Mouse (Mus musculus) CH12.LX (cell line): ENCODE results near the gene Pgap1. TPM values are rescaled to one million over a fixed set of nuclear protein-coding genes. Genes with fewer than 3 reads are reported as not detected.

ENCODE experiments used
- DNase-seq: peaks from one replicate; pipeline ENCODE4 v3.0.0-alpha.2; 2013; ENCODE audit errors: extremely low read depth
- H3K27ac ChIP-seq: 2 replicates; pipeline ENCODE4 v1.5.1; 2012; ENCODE audit warnings: low read depth, mild to moderate bottlenecking, control low read depth, moderate library complexity; ENCODE audit not compliant: insufficient read depth
- H3K27me3 ChIP-seq: replicated peaks from 2 replicates; pipeline ENCODE3; 2012; ENCODE audit warnings: inconsistent platforms
- H3K36me3 ChIP-seq, 2 experiments: replicated peaks in 1 of 2; 2 replicates each; pipeline versions ENCODE3 to v1.6.1; 2012; ENCODE audit warnings: inconsistent platforms in 1 of 2, low read length in 1 of 2, mild to moderate bottlenecking in 1 of 2, mixed read lengths in 1 of 2, moderate library complexity in 1 of 2; ENCODE audit not compliant: control insufficient read depth in 1 of 2, insufficient read depth in 1 of 2
- H3K4me1 ChIP-seq, 2 experiments: 2 replicates each; pipeline ENCODE4 v1.6.1; 2012; ENCODE audit warnings: inconsistent platforms in 1 of 2, moderate library complexity in 1 of 2; ENCODE audit not compliant: insufficient read depth in 2 of 2, control insufficient read depth in 1 of 2
- H3K4me2 ChIP-seq: 2 replicates; pipeline ENCODE4 v1.6.1; 2012; ENCODE audit warnings: low read depth, mild to moderate bottlenecking, control low read depth; ENCODE audit not compliant: poor library complexity, insufficient read depth, severe bottlenecking
- H3K4me3 ChIP-seq, 3 experiments: fragments of 150-350 bp in 1 of 3; sonication (generic) in 1 of 3; replicated peaks in 1 of 3; 2 replicates each; pipeline versions ENCODE3 to v1.5.1; 2011 to 2012; ENCODE audit warnings: low read depth in 2 of 3, low read length in 2 of 3, mild to moderate bottlenecking in 2 of 3, moderate library complexity in 2 of 3, control low read depth in 1 of 3, improper control_type of control experiment in 1 of 3, inconsistent platforms in 1 of 3, mixed read lengths in 1 of 3; ENCODE audit not compliant: poor library complexity in 1 of 3
- H3K79me2 ChIP-seq: replicated peaks from 2 replicates; pipeline ENCODE4 v1.6.1; 2012; ENCODE audit warnings: mild to moderate bottlenecking, moderate library complexity; ENCODE audit not compliant: control insufficient read depth, poor library complexity, insufficient read depth, severe bottlenecking; ENCODE audit errors: extremely low read depth
- H3K9ac ChIP-seq: 2 replicates; pipeline ENCODE4 v1.6.1; 2012; ENCODE audit warnings: low read depth, mild to moderate bottlenecking, control low read depth, moderate library complexity; ENCODE audit not compliant: insufficient read depth
- H3K9me3 ChIP-seq: replicated peaks from 2 replicates; pipeline ENCODE3; 2012; ENCODE audit warnings: low read length, inconsistent platforms, mixed read lengths
- BHLHE40 ChIP-seq: IDR thresholded peaks from 2 replicates; pipeline ENCODE4 v1.6.1; 2011; ENCODE audit warnings: mild to moderate bottlenecking, low read depth, low read length, improper control_type of control experiment
- CHD1 ChIP-seq: IDR thresholded peaks from 2 replicates; pipeline ENCODE4 v1.6.1; 2012; ENCODE audit warnings: low read depth, low read length, improper control_type of control experiment, inconsistent platforms
- CHD2 ChIP-seq: IDR thresholded peaks from 2 replicates; pipeline ENCODE4 v1.6.1; 2011; ENCODE audit warnings: low read length, improper control_type of control experiment
- CTCF ChIP-seq, 2 experiments: IDR thresholded peaks in 1 of 2; conservative IDR thresholded peaks in 1 of 2; 2 replicates each; pipeline ENCODE4 v1.5.1; 2011 to 2012; ENCODE audit warnings: low read depth in 2 of 2, low read length in 2 of 2, improper control_type of control experiment in 1 of 2, inconsistent platforms in 1 of 2, mild to moderate bottlenecking in 1 of 2, moderate library complexity in 1 of 2
- EP300 ChIP-seq: IDR thresholded peaks from 2 replicates; pipeline ENCODE4 v1.6.1; 2011; ENCODE audit warnings: low read length, improper control_type of control experiment
- ETS1 ChIP-seq: conservative IDR thresholded peaks from 2 replicates; pipeline ENCODE4 v1.6.1; 2012; ENCODE audit warnings: low read depth, mild to moderate bottlenecking, inconsistent platforms, low read length, improper control_type of control experiment, moderate library complexity
- HCFC1 ChIP-seq: IDR thresholded peaks from 2 replicates; pipeline ENCODE4 v1.6.1; 2012; ENCODE audit warnings: low read depth, mild to moderate bottlenecking, inconsistent platforms, low read length, improper control_type of control experiment
- IRF4 ChIP-seq: IDR thresholded peaks from 2 replicates; pipeline ENCODE4 v1.6.1; 2014; ENCODE audit warnings: low read depth, mild to moderate bottlenecking, inconsistent platforms, low read length, improper control_type of control experiment
- JUN ChIP-seq: IDR thresholded peaks from 2 replicates; pipeline ENCODE4 v1.6.1; 2011; ENCODE audit warnings: low read depth, mild to moderate bottlenecking, low read length, improper control_type of control experiment, moderate library complexity; ENCODE audit not compliant: insufficient read depth
- JUND ChIP-seq: conservative IDR thresholded peaks from 2 replicates; pipeline ENCODE4 v1.6.1; 2011; ENCODE audit warnings: low read depth, low read length, improper control_type of control experiment
- MAX ChIP-seq: IDR thresholded peaks from 2 replicates; pipeline ENCODE4 v1.6.1; 2011; ENCODE audit warnings: low read length, improper control_type of control experiment
- MAZ ChIP-seq: IDR thresholded peaks from 2 replicates; pipeline ENCODE4 v1.6.1; 2012; ENCODE audit warnings: low read depth, mild to moderate bottlenecking, inconsistent platforms, low read length, improper control_type of control experiment, moderate library complexity
- MXI1 ChIP-seq: IDR thresholded peaks from 2 replicates; pipeline ENCODE4 v1.6.1; 2011; ENCODE audit warnings: mild to moderate bottlenecking, low read depth, low read length, improper control_type of control experiment
- NELFE ChIP-seq: IDR thresholded peaks from 2 replicates; pipeline ENCODE4 v1.6.1; 2011; ENCODE audit warnings: low read depth, low read length, improper control_type of control experiment
- PAX5 ChIP-seq: IDR thresholded peaks from 2 replicates; pipeline ENCODE4 v1.6.1; 2012; ENCODE audit warnings: low read length, inconsistent platforms, mixed read lengths
- POLR2A ChIP-seq: IDR thresholded peaks from 2 replicates; pipeline ENCODE4 v1.6.1; 2011; ENCODE audit warnings: low read depth, mild to moderate bottlenecking, improper control_type of control experiment, low read length
- RAD21 ChIP-seq: IDR thresholded peaks from 2 replicates; pipeline ENCODE4 v1.6.1; 2011; ENCODE audit warnings: low read depth, mild to moderate bottlenecking, low read length, improper control_type of control experiment, moderate library complexity
- RCOR1 ChIP-seq: conservative IDR thresholded peaks from 2 replicates; pipeline ENCODE4 v1.6.1; 2012; ENCODE audit warnings: low read depth, mild to moderate bottlenecking, inconsistent platforms, low read length, improper control_type of control experiment
- SIN3A ChIP-seq: IDR thresholded peaks from 2 replicates; pipeline ENCODE4 v1.6.1; 2012; ENCODE audit warnings: low read length, improper control_type of control experiment, inconsistent platforms
- SMC3 ChIP-seq: IDR thresholded peaks from 2 replicates; pipeline ENCODE4 v1.6.1; 2011; ENCODE audit warnings: low read depth, low read length, improper control_type of control experiment
- TBP ChIP-seq: conservative IDR thresholded peaks from 2 replicates; pipeline ENCODE4 v1.6.1; 2011; ENCODE audit warnings: low read depth, low read length, improper control_type of control experiment
- UBTF ChIP-seq: IDR thresholded peaks from 2 replicates; pipeline ENCODE4 v1.6.1; 2012; ENCODE audit warnings: low read depth, mild to moderate bottlenecking, inconsistent platforms, low read length, improper control_type of control experiment, moderate library complexity
- USF1 ChIP-seq: IDR thresholded peaks from 2 replicates; pipeline ENCODE4 v1.6.1; 2014; ENCODE audit warnings: low read depth, mild to moderate bottlenecking, inconsistent platforms, low read length, improper control_type of control experiment
- ZMIZ1 ChIP-seq: IDR thresholded peaks from 2 replicates; pipeline ENCODE4 v1.6.1; 2012; ENCODE audit warnings: low read depth, mild to moderate bottlenecking, inconsistent platforms, low read length, improper control_type of control experiment
- dilution Hi-C: fragments of 300-500 bp; cut with MboI; formaldehyde crosslinking; loops from 2 replicates; pipeline ENCODE4 v1.14.3; 2020; ENCODE audit warnings: low sequenced_read_pairs; ENCODE audit not compliant: extremely low pct_unique_long_range_greater_than_20kb, extremely low pct_ligation_motif_present
- in situ Hi-C: fragments of 300-500 bp; cut with MboI; formaldehyde crosslinking; loops from 3 replicates; pipeline ENCODE4 v1.14.3; 2019; ENCODE audit warnings: low sequenced_read_pairs, low pct_ligation_motif_present, low pct_unique_long_range_greater_than_20kb, mixed read lengths
- polyA plus RNA-seq: library from polyadenylated mRNA; unstranded; fragments of >175 nt; gene quantifications from 2 replicates; pipeline ENCODE4 v1.2.1, GENCODE M21; 2012; ENCODE audit warnings: low read depth; ENCODE audit not compliant: insufficient read length
- total RNA-seq, 2 experiments: library from RNA; depleted of rRNA; stranded (reverse); fragments of 300-350 nt in 1 of 2; fragments of >200 nt in 1 of 2; gene quantifications; 2 replicates each; pipeline ENCODE4 v1.2.3; 2012 to 2014

The Pgap1 gene
- total and polyA plus RNA-seq, 3 experiments, result 2.2 to 6.3 (median 3.4) TPM

DNA sequence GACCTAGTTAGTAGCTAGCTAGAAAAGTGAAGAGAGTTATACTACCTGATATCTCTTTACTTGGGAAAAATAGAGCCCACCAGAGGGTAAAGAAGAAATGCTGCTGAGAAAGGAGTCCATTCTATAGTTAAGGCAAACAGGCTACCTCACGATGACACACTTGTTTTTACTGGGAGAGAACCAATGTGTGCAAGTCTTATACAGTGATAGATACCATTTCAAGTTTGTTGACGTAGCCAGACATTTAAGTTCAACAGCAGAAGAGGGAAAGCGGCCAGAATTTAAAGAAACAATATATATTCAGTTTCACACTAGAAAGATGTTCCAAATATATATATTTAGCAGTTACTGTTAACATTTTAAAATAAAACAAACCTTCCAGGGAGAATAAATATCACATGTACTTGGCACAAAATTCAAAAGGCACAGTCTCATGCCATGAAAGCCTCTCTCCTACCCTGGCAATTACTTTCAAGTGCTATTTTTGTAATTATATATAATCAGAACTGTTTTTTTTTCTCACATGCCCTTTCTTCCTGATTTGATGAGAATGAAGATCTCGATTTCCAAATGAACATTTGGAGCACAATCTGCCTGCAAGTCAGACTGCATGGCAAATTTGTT is 40.2 kb upstream of the Pgap1 start:
- H3K4me3 ChIP-seq, result no peak overlapping the region
- H3K9ac ChIP-seq, result no peak overlapping the region
- DNase-seq, result no peak
- H3K36me3 ChIP-seq, result no peaks in the 10 kb centered on the region
- dilution Hi-C loops (no loop called here), in situ Hi-C loops (no loop called here)
- no peak overlapping the region for H3K4me2 ChIP-seq
- no peak for TF ChIP-seq CHD2
- no peak for TF ChIP-seq MAX
- TF ChIP-seq HCFC1, result no peak
- TF ChIP-seq CTCF (conservative IDR thresholded peaks at IDR 0.05 in 1 of 2, IDR thresholded peaks at IDR 0.05 in 1 of 2; ENCODE audit: low read depth in 2 of 2, low read length in 2 of 2), result no peak
- no peak for TF ChIP-seq IRF4
- no peak for TF ChIP-seq NELFE
- TF ChIP-seq RCOR1, result no peak
- no peak for TF ChIP-seq UBTF
- TF ChIP-seq POLR2A, result no peak
- no peak for TF ChIP-seq BHLHE40
- no peak for TF ChIP-seq MAZ
- no peak for TF ChIP-seq PAX5
- TF ChIP-seq USF1, result no peak
- no peak for TF ChIP-seq EP300
- TF ChIP-seq ETS1, result no peak
- no peak for TF ChIP-seq CHD1
- no peak for TF ChIP-seq SMC3
- TF ChIP-seq SIN3A, result no peak
- H3K79me2 ChIP-seq, result no peaks in the 10 kb centered on the region
- no peaks in the 10 kb centered on the region for H3K4me1 ChIP-seq
- no peaks in the 10 kb centered on the region for H3K9me3 ChIP-seq
- no peaks in the 10 kb centered on the region for H3K27me3 ChIP-seq
- H3K27ac ChIP-seq, result no peak overlapping the region

GRCm38 (mm10) chr1:54596151-54596550 is 38.7 kb upstream of the Pgap1 start:
- H3K9ac ChIP-seq, result no peak overlapping the region
- TF ChIP-seq MXI1 (no peak), RAD21 (no peak), TBP (no peak), IRF4 (no peak), MAZ (no peak), JUN (no peak), ZMIZ1 (no peak), JUND (no peak), PAX5 (no peak)
- H3K79me2 ChIP-seq, result no peaks in the 10 kb centered on the region
- in situ Hi-C loops (no loop called here), dilution Hi-C loops (no loop called here)
- H3K27me3 ChIP-seq, result no peaks in the 10 kb centered on the region
- no peaks in the 10 kb centered on the region for H3K36me3 ChIP-seq
- no peaks in the 10 kb centered on the region for H3K9me3 ChIP-seq
- no peaks in the 10 kb centered on the region for H3K4me1 ChIP-seq
- DNase-seq, result no peak
- no peak overlapping the region for H3K4me2 ChIP-seq
- no peak overlapping the region for H3K4me3 ChIP-seq
- H3K27ac ChIP-seq, result no peak overlapping the region
